Mouse (Mus musculus) gastrocnemius, adult 2 months (tissue): ENCODE results near the gene Nol3. TPM values are rescaled to one million over a fixed set of nuclear protein-coding genes. Genes with fewer than 3 reads are reported as not detected.
"Not testable (repeated sequence)": the region's sequence is repeated elsewhere in the genome, so short reads cannot be mapped to it uniquely, and the experiment has no call there.

ENCODE experiments used
- DNase-seq: peaks from one replicate; pipeline ENCODE4 v3.0.0; 2022
- H3K27ac ChIP-seq: fragments of 200-600 bp; 2 replicates; pipeline ENCODE4 v1.8.1; 2022; ENCODE audit warnings: mild to moderate bottlenecking
- H3K4me3 ChIP-seq: fragments of 200-600 bp; 2 replicates; pipeline ENCODE4 v1.8.1; 2022; ENCODE audit warnings: mild to moderate bottlenecking, moderate library complexity
- CTCF ChIP-seq: fragments of 200-600 bp; IDR thresholded peaks from 2 replicates; pipeline ENCODE4 v1.8.1; 2022; ENCODE audit warnings: antibody characterized with exemption, mild to moderate bottlenecking, moderate library complexity
- intact Hi-C: fragments of 180-260 bp; cut with DNase I; formaldehyde crosslinking; loops from one replicate; pipeline ENCODE4 v1.15.1; 2025
- total RNA-seq, 2 experiments: library from RNA; stranded (reverse); gene quantifications; 2 replicates each; pipeline ENCODE4 v1.2.3; 2021

Nol3 gene
- total RNA-seq, 2 experiments from 2014 or later = 27.9 to 32.4 TPM

DNA sequence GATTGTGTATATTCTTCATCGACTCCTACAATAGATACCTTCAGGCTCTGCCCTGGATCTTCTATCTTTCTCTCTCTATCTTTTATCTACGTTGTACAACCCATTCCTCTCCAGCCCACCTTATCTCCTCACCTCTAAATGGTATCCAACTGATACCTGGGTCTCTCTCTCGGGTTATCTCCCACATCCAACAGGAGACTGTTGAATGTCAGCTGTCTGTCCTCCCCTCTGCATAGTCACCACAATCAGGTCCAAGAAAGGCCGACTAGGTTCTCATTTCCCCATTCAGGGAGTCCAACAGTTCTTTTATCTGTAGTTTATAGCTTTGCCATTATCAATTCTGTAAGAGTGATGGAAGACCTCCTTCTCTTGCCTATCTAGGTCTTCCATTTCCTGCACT is 6.3 kb downstream of the Nol3 start:
- intact Hi-C loops = no loop called here
- no peak for TF ChIP-seq CTCF
- H3K27ac ChIP-seq = no peak overlapping the region
- no peak overlapping the region for H3K4me3 ChIP-seq
- no peak for DNase-seq

DNA sequence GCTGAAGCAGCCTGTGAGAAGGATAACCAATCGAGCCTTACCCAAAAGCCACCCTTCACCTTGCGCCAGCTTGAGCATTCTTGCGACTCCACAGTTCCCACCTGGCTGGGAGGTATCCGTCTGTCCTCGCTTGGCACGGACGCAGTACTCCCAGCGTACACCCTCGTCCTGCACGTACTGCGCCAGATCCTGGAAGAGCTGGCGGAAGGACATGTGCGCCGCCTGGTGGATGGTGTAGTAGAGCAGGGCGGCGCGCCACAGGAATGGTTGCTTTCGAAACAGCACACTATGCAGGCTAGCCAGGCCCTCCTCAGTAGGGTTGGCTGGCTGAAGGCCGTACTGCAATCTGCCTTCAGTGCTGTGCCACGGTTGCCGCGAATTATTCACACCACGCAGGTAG is 7.1 kb downstream of the Nol3 start:
- intact Hi-C loops = no loop called here
- DNase-seq = peak; percentile 84
- H3K4me3 ChIP-seq = peak overlapping the region; percentile 54
- no peak overlapping the region for H3K27ac ChIP-seq
- TF ChIP-seq CTCF = peak; percentile 76

DNA sequence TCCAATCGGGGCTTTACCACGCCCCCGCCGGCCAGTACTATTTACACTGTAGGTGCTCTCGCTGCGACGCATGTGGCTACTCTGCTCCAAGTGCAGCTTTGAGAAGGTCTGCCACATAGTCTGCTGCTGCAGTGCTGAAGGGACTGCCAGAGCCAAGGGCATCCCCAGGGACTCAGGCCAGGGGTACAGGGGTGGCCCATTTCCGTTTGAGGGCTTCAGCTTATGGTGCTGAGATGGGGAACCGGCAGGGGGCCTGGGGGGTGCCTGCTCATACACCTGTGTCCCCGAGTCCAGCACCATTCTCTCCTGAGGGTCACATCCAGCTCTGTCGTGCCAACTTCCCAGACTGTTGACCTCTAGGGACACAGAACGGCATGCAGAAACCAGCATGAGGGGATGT is 9.6 kb downstream of the Nol3 start:
- TF ChIP-seq CTCF = no peak
- intact Hi-C loops = no loop called here
- peak; percentile 22 for DNase-seq
- no peak overlapping the region for H3K27ac ChIP-seq
- no peak overlapping the region for H3K4me3 ChIP-seq

DNA sequence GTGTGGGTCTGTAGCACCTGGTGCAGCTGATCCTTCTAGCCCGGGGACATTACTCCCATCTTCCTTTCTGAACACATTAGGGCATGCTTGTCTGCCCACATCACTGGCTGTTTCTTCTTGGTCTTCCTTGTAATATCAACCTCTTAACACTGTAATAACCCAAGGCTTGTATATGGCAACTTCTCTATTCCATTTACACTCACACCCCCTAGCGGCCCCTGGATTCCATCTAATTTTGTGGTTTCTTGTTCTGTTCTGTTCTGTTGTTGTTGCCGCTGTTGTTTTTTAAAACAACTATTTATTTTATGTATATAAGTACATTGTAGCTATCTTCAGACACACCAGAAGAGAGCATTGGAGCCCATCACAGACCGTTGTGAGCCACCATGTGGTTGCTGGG is 11.0 kb downstream of the Nol3 start:
- no peak for DNase-seq
- H3K27ac ChIP-seq = no peak overlapping the region
- H3K4me3 ChIP-seq = no peak overlapping the region
- intact Hi-C loops = no loop called here
- no peak for TF ChIP-seq CTCF

DNA sequence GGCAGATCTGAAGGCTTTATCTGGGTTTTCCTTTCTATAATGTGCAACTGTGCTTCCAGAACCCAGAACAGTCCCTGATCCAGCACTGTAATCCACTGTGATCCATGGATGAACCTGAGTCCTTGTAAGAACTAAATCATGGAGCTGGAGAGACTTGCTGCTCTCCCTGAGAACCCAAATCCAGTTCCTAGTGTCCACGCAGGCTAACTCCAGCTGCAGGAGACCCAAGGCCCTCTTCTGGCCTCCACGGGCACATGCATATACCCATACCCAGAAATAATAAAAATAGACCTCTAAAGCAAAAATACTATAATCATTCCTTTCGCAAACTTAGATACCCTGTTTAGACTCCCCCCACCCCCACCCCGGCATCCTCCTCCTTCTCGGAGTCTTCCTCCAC is 12.3 kb downstream of the Nol3 start:
- peak; percentile 9 for DNase-seq
- H3K4me3 ChIP-seq = no peak overlapping the region
- no peak overlapping the region for H3K27ac ChIP-seq
- TF ChIP-seq CTCF = no peak
- intact Hi-C loops = no loop called here

DNA sequence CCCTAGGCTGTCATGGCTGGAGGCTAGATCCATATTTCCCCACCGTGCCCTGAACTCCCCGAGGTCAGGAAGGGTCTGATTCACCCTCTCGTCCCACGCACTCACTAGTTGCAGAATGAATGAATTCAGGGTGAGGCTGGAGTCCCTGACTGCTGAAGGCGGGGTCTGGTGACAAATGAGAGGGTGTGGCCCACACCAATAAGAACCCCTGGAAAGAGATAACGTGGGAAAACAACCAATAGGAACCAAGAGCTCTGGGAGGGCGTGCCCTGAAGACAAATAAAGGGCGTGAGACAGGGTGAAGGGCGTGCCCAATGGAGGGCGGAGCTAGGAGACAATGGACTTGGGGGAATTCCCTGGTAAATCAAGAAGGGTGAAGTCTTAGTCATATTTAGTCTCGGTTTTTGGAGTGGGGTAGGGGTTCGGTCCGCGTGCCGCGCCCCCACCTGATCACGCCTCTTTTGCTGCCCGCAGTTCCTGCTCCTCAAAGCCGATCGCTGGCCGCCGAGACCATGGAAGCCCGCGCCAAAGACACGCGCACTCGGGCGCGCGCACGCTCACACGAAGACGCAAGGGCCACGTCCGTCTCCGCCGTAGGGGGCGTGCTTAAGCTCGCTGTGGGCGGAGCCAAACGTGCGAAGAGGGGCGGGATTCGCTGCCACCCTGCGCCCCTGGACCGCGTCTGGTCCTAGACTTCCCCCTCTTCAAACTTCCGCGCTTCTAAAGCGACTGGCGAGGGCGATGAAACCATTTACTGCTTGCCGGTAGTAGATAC is 13.2 kb downstream of the Nol3 start:
- intact Hi-C loops = no loop called here
- Histone ChIP-seq H3K4me3 (peak overlapping the region; percentile 78), H3K27ac (peak overlapping the region; percentile 78)
- DNase-seq = peak; percentile 94
- peak; percentile 23; the same call in 1 of the 2 replicates for TF ChIP-seq CTCF

DNA sequence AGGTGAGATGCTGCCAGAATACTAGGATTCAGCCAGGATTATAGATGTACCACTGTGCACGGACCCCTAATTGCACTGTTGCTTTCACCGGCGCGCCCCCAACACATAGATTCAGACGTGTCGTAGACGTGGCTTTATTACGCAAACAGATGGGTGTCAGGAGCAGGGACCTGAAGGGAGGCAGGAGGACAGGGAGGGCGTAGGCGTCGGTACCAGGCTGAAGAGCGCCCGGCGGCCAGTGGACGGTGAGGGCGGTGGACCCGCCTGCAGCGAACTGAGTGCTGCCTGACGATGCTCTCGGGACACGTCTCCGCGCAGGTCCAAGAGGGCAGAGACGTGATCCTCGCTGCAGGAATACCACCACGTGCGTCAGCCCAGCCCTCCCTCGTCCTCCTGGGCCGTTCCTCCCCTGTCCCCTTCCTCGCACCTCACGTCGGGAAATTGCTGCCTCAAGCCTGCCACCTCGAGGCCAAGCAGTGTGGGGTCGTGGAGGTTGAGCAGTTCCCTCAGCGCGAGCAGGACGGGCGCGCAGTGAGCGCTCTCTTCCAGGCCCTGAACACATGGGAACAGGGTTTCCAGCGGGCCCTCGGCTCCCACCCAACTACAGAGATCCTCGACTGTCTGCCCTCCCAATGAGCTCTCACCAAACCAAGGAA is 14.0 kb downstream of the Nol3 start, which contains the start of gene 4931428F04Rik:
TSS of gene 4931428F04Rik (minus strand) at position 60 of the 656 bp plus-strand sequence.
- Histone ChIP-seq H3K27ac (peak within 1 kb of the TSS; percentile 78), H3K4me3 (peak within 1 kb of the TSS; percentile 78)
- peak; percentile 43 for TF ChIP-seq CTCF
- intact Hi-C loops = no loop called here
- peak; percentile 64 for DNase-seq

DNA sequence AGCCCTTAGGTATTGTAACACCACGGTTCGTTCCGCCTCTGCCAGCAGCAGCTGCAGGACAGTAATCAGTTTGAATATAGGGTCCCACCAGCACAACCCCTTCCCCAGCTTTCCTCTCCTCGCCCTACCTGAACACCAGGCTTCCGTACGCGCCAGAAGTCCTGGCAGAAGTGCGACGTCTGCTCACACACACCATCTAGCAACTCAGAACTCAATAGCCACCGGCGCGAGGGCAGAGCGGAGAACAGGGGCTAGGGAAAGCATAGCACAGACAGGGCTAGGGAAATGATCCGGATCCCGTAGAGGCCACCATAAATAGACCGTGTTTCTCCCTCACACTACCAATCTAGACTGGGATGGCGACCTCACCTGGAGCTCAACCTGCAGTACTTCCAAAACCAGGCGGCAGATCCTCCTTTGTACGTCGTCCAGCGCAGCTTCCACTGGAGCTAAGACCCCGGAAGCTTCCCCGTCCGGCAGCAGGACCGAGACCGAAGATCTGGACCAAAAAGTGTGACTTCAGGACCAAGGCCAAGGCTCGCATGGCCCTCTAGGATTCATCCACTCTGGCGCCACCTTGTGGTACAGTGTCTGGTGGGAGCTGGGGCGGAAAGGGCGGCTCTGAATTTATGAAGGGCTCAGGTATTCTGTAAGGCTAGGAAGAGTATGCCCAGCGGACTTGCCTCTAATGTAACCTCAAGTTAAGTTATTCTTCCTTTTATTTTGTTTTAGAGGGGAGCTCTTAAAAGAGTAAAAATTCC is 14.8 kb downstream of the Nol3 start:
- H3K27ac ChIP-seq = no peak overlapping the region
- TF ChIP-seq CTCF = peak; percentile 99
- intact Hi-C loops = no loop called here
- peak overlapping the region; percentile 78 for H3K4me3 ChIP-seq
- peak; percentile 93 for DNase-seq

DNA sequence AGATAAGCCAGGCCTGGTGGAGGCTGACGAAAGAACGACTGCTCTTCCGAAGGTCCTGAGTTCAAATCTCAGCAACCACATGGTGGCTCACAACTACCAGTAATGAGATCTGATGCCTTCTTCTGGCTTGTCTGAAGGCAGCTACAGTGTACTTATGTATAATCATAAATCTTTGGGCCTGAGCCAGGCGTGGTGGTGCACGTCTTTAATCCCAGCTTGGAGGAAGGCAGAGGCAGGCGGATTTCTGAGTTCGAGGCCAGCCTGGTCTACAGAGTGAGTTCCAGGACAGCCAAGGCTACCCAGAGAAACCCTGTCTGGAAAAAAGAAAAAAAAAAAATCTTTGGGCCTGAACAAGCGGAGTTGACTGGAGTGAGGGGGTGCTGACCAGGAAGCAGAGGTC is 15.4 kb downstream of the Nol3 start:
- intact Hi-C loops, H3K27ac ChIP-seq, H3K4me3 ChIP-seq, DNase-seq: not testable (repeated sequence)

DNA sequence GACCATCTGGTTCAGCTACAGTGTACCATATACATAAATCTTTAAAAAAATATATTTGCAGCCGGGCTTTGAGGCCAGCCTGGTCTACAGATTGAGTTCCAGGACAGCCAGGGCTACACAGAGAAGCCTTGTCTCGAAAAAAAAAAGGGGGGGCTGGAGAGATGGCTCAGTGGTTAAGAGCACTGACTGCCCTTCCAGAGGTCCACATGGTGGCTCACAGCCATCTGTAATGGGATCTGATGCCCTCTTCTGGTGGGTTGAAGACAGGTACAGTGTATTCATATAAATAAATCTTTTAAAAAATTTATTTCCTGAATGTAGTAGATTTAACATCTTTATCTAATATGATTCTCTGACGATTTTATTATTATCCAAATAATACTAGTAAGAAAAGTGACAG is 15.9 kb downstream of the Nol3 start:
- TF ChIP-seq CTCF = peak; percentile 20; the same call in 1 of the 2 replicates
- H3K27ac ChIP-seq, intact Hi-C loops, DNase-seq, H3K4me3 ChIP-seq: not testable (repeated sequence)

DNA sequence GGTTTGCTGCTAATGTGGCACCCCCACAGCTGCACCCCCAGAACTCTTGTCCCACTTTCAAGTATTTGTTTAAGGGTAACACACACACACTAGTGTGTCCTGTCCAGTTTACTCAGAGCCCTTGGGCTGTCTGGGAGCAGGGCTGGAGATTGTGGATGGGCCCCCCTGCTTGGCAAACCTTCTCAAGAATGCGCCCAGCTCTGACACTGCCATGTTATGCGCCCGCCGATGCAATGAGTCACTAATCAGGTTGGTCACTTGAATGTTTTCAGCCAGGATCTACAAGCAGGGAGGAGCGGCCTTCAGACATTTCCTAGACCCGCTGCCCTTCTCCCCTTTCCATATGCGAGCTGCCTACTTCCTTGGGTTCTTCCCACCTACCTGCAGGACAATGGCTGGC is 16.5 kb downstream of the Nol3 start:
- Histone ChIP-seq H3K27ac (no peak overlapping the region), H3K4me3 (no peak overlapping the region)
- DNase-seq = no peak
- intact Hi-C loops = no loop called here
- TF ChIP-seq CTCF = no peak

DNA sequence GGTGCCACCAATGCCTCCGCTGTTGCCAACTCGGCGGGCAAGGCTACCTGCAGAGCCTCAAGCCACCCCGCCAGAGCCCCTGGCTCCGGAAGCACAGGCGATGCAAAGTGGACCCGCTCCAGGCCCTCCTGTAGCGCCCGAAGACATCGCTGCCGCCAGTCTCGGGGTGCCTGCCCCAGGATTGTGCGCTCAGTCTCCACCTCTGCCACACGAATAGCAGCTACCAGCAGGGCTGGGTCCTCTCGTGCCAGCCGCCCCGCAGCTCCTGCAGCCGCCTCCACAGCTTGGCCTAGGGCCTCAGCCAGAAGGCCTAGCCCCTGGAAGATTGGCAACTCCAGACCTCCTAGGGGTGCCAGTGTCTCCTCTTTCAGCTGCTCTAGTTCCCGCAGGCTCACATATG is 17.5 kb downstream of the Nol3 start:
- no peak overlapping the region for H3K4me3 ChIP-seq
- no peak for TF ChIP-seq CTCF
- no peak for DNase-seq
- no peak overlapping the region for H3K27ac ChIP-seq
- intact Hi-C loops = no loop called here

DNA sequence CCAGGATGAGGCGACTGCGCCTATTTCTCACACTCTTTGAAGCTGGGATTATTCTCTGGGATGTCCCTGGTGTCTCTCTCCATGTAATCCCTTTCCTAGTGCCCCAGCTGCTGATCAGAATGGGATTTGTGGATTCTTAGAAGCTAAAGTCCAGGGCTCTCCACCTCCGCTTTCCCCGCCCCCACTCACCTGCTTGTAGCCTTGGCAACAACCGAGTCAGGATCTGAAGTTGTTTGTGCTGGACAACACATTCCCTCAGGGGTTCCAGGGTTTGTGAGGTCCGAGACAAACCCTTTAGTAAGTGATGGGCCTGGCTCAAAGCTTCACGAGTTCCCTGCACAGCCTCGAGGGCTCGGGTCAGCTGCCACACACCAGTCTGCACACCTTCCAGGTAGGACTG is 18.8 kb downstream of the Nol3 start:
- Histone ChIP-seq H3K4me3 (peak overlapping the region; percentile 61), H3K27ac (peak overlapping the region; percentile 91; the same call in 1 of the 2 replicates)
- no peak for TF ChIP-seq CTCF
- no peak for DNase-seq
- intact Hi-C loops = no loop called here
